Mouse (Mus musculus) ovary, adult 10 weeks (tissue): ENCODE results near the gene Gm20812. TPM values are rescaled to one million over a fixed set of nuclear protein-coding genes. Genes with fewer than 3 reads are reported as not detected.

Source experiments
- polyA plus RNA-seq: library from polyadenylated mRNA; stranded (reverse); fragments of 350-450 nt; fragmentation: Illumina TruSeq; extraction: RNeasy Lipid Tissue Mini Kit (QIAGEN cat#74804); gene quantifications from one replicate; pipeline ENCODE4 v1.2.3, GENCODE M21; 2014

The Gm20812 gene
- not detected for polyA plus RNA-seq

DNA sequence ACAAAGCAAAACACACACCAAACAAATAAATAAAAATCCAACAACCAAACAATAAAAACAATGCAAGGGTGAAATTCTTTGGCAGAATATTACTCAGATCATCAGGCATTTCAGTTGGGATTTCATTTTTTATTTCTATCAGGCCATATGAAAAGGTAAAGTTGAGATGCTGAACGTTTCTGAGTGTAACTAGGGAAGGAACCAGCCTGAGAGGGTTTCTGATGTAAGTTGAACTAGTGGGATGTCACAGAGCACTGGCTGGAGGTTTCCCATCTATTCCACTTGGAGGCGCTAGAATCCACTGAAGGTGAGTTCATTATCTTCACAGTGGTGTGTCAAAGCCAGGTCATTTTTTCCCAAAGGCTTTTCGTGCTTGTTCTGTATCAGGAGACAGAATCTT, at the start of gene Gm20812:
TSS of gene Gm20812 (plus strand) at position 301 of the 400 bp plus-strand sequence.

Other genes starting within 250 kb of the Gm20812 start
- not detected for gene Gm29554, start 108.0 kb upstream of the Gm20812 start, polyA plus RNA-seq